Mouse (Mus musculus) cerebellum, postnatal 14 days (tissue): ENCODE measurements around the gene Arhgap18.
A peak's percentile ranks its signal among the peaks of the same experiment; 100 is the strongest.

Experiments
- DNase-seq, 2 experiments: peaks; one replicate each; pipeline ENCODE4 v3.0.0; 2021; ENCODE audit warnings: mixed read lengths in 2 of 2

The Arhgap18 gene

GRCm38 (mm10) chr10:26832669-26833249, 79.5 kb downstream of the Arhgap18 start:
- no peak for DNase-seq

- DNase-seq: no peak
Measured at GRCm38 (mm10) chr10:26833393-26833792, 80.2 kb downstream of the Arhgap18 start.

DNA sequence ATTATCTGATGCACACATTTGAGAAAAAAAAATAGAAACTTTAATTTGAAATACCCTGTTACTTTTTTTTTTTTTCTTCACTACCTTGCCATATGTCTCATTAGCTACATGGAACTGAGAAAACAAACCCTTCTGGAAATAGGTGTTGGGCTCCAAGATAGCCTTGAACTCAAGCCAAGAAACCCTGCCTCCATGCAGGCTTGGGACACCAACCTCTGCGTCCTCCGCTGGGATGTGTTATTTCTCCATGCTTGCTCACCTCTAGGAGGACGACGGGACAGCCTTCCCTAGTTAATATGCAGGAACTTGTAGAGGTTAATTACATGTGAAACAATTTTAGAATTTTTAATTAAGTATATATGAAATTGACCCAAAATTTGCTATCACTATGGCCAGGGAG, 96.1 kb downstream of the Arhgap18 start:
- peak; percentile 16 to 59 for DNase-seq

GRCm38 (mm10) chr10:26849854-26850253, 96.6 kb downstream of the Arhgap18 start:
- no peak for DNase-seq

DNA sequence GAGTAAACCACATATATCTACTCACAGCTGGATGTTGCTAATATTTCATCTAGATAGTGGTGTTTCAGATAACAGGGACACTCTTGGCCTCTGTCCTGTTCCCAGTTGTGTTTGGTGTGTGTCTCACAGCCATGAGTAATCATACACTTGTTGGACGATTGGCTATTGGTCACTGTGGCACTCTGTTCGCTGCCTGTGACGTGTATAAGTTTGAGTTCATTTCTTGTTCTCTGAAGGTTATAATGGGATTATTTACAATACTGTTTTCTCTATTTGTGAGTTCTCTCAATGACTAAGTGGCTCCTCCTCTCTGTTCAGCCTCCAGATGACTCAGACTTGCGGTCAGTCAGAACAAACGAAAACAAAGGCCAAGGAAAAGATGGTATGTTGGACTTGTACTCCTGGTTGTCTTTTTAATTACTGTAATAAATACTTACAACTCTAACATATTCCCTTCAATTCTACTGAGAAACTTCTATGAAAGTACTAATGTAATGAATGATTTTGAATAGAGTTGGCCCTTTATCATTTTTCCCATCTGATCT, 101.4 kb downstream of the Arhgap18 start:
- DNase-seq: no peak

GRCm38 (mm10) chr10:26855851-26856535, 102.8 kb downstream of the Arhgap18 start:
- DNase-seq: peak; percentile 26

- DNase-seq: no peak
Measured at GRCm38 (mm10) chr10:26857583-26857982, 104.4 kb downstream of the Arhgap18 start.

GRCm38 (mm10) chr10:26858537-26858936, 105.3 kb downstream of the Arhgap18 start:
- no peak for DNase-seq

- no peak for DNase-seq
Measured at GRCm38 (mm10) chr10:26861231-26861630, 108.0 kb downstream of the Arhgap18 start.

- DNase-seq: no peak
Measured at GRCm38 (mm10) chr10:26862207-26862606, 109.0 kb downstream of the Arhgap18 start.

GRCm38 (mm10) chr10:26863982-26864381, 110.8 kb downstream of the Arhgap18 start:
- DNase-seq: no peak

DNA sequence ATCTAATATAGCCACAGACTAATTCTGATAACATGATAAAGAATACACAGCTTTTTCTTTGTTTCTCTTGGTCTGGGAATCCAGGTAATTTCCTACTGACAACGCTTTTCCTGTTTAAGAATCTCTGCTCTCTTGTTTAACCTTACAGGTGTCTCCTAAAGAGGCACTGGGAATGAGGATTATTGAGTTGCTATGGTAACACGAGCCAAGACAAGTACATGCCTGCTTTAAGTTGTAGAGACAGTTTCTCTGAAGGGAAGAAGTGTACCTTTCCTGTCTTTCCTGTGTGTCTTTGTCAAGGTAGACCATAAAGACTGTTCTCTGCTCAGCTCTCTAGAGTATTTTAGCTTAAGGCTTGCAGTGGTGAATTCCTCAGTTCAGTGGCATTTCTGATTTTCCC, 117.6 kb downstream of the Arhgap18 start:
- DNase-seq: no peak

DNA sequence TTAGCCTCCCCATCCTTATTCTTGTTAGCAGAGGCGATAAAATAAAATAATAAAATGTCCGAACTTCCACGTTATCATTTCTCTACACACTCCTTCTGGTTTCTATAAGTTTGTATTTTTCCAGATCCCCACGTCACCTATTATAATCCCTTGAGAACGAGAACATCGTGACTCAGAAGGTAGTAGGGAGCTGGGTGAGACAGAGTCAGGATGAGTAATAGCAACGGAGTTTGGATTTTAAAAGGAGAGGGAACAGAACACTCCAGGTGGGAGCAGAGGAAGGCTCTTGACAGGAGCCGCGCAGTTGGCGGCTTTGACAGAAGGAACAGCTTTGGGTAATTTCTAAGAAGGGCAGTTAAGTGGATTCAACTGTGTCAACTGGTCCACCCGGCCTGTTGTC, 124.1 kb downstream of the Arhgap18 start:
- no peak for DNase-seq

DNA sequence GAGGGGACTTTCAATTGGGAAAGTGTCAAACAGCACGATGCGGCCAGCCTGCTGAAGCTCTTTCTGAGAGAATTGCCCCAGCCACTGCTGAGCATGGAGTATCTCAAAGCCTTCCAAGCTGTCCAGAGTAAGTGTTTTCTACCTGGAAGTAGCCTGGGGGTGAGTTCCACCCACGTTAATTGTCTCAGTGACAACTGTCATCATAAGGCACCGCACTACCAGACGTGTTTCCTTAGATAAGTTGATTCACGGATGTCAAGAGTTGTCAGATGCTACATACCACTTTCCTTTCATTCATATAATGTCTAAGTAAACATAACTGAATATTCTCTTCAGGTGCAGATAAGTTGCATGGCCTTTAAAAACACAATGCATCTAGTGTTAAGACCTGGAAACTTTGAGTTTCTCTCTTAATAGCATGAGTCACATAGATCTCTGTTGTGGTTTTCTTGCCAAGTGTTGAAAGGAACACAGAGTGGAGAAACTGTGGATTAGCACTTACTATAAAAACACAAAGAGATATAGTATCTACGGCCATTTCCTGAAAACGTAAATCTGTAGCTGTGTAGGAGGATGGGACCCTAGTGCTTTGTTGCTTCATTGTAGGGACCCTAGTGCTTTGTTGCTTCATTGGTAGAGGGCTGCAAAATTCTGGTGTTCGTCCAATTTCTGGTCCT, 125.8 kb downstream of the Arhgap18 start:
- DNase-seq: no peak

DNA sequence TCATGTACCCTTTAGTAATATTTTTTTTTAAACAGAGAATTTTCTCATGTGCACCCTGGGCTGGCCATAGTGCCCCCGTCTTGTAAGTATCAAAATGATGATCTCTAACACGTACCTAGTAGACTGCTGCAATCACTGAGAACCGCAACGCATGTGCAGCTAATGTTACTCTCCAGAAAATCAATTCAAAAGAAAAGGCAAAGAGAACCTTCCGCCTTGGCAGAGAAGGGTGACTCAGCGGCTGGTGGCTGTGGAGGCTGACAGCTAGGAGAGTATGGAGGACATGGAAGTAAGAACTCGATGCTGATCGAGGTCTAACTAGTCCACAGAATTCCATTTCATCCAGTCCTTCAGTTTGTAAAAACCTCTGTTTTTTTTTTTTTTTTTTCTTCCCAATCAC, 131.7 kb downstream of the Arhgap18 start:
- no peak for DNase-seq

GRCm38 (mm10) chr10:26889226-26889625, 136.0 kb downstream of the Arhgap18 start:
- DNase-seq: no peak

GRCm38 (mm10) chr10:26889754-26890153, 136.5 kb downstream of the Arhgap18 start:
- DNase-seq: no peak

DNA sequence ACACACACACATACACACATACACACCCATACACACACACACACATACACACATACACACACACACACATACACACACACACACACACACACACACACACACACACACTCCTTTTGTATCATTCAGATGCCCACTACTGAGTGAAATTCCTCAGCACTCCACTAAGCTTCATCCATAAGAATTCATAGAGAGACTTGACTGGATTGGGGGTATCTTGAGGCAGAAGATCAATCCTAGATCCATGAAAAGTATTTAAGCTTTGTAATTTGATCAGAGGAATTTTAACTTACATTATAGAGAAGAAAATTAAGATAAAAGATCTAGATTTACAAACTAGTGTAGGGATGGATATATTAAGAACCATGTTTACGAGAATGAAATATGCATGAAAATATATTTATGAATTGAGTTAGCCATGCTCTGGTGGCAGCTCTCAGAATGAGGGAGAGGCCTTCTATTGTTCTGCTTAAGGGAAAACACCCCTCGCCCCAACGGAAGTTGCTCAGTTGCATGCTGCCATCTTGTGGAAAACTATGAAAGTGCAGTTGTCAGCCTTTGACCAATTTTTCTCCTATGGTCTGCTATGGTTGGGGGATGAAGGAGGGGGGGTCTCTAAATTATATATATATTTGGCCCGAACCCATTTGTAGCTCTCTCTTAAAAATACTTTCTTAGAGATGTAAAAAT, 137.2 kb downstream of the Arhgap18 start:
- DNase-seq: peak; percentile 78 to 81

DNA sequence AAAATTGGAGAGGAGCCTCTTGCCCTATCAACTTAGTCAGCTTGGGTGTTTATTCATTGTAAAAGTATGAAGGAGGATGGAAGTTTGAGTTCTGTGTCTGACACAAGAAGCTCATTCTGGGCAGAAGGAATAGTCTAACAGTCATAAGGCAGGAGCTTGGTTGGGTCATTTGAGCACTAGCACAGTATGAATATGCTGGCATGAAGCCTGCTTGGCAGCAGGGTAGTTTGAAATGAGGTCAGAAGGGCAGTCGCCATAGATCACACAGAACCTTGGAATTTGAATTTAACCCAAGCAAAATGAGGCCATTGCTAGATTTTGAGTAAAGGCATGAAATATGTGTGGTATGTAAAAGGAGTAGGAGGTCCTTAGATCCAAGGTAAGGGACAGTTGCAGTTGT, 139.9 kb downstream of the Arhgap18 start:
- DNase-seq: peak in 1 of 2 experiments; percentile 13

DNA sequence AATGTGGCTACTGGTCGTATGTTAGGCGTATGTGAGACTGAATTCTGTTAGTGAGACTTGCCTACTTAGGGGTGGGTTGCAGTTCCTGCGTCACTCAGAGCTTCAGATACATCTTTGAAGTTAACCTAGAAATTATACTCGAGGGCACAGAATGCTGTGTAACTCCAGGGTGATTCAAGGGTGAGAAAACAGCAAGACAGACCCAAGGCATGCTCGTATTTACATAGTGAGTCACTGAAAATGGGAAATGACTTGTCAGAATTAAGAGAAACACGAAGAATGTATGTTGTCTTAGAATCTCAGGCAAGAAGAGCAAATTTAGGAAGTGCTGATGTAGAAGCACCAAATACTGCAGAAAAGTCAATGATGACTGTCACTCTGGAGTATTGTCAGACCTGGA, 142.5 kb downstream of the Arhgap18 start:
- no peak for DNase-seq

GRCm38 (mm10) chr10:26900426-26900825, 147.2 kb downstream of the Arhgap18 start:
- DNase-seq: no peak

GRCm38 (mm10) chr10:26903781-26904180, 150.6 kb downstream of the Arhgap18 start:
- no peak for DNase-seq

GRCm38 (mm10) chr10:26911176-26911575, 158.0 kb downstream of the Arhgap18 start:
- no peak for DNase-seq
